Mouse (Mus musculus) heart, postnatal 0 days (tissue): Measurements from ENCODE around the gene Sox1.

ENCODE experiments used
- CTCF ChIP-seq: IDR thresholded peaks from 2 replicates; pipeline ENCODE4 v1.5.1; 2016; ENCODE audit warnings: antibody characterized with exemption, control low read depth, low read depth
- EP300 ChIP-seq: IDR thresholded peaks from 2 replicates; pipeline ENCODE4 v1.6.1; 2016; ENCODE audit warnings: antibody characterized with exemption, low read depth

DNA sequence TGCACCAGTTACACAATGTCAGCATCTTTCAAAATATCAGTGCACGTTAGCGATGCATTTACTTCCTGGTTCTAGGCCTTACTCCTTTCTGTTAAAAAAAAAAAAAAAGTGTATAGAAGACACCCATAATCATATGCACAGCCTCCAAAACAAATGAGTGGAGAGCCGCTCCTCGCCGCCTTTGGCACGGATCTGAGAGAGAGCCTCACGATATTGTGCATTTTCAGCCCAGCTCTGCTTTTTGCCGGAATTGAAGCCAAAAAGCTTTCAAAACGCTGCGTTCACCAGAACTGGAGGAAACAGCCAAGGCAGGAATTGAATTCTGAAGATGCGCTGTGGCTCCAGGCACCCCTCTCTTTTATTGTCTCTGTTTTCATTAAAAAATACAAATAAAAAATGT, 48.2 kb upstream of the Sox1 start:
- no peak for TF ChIP-seq CTCF
- no peak for TF ChIP-seq EP300
